Mouse (Mus musculus): Measurements from ENCODE around the gene Pkp4.

DNA sequence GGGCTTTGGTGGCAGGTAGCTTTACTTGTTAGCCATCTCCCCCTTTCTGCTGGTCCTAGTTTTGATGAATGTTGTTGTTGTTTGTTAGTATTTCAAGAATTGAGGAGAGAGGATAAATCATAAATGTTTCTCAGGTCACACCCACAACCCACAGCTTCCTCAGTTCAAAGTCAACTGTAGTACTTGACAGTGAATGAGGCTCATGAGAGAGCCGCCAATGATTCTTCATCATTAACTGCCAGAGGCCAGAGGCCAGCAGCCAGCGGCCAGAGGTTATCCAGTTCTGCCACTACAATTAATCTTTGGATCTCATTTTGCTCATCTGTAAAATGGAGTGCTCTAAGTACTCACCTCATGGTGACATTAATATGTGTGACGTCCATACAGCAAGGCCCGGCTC is 6.3 kb downstream of the Pkp4 start:
- TF ChIP-seq GATA1 (IDR thresholded peaks at IDR 0.05; ENCODE audit: borderline replicate concordance, low read length), result no peak
- TF ChIP-seq FLI1 (IDR thresholded peaks at IDR 0.05; ENCODE audit: low read length), result no peak
